Mouse (Mus musculus): ENCODE measurements around the gene Hunk.

DNA sequence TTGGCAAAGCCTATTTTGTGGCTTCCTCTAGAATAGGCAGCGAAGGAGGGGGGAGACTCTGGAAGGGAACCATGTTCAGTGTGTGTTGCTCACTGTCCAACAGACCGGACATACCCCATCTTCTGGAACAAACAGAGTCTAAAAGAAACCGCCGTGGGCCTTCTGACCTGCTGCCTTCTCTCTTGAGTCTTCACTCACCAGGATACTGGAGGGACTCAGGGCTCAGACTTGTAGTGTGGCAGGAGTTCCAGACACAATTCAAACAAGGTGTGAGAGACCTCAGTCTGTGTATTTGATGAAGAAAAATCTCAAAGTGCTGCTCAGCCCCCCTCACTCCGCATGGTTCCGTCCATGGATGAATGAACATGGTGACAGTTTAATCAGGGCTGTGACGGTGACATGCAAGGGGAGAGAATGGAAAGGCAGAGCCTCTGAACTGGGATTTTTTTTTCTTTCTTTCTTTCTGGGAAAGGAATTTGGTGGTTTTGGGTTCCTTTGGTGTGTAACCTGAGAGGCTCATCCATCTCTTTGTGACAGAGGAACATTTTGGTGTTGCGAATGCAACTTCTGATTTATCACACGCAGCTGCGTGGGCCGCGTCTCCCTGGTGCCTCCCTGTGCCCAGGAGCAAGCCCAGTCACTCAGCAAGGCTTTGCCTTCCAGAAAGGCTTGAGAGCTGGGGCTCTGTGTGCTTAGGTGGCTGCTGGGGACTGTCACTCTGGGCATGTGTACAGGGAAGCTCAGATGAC lies 21.9 kb downstream of the Hunk start:
- TF ChIP-seq CTCF (IDR thresholded peaks at IDR 0.05; ENCODE audit: low read depth) (no peak), EP300 (optimal IDR thresholded peaks at IDR 0.05) (no peak)

All from stomach, postnatal 0 days (tissue).